Mouse (Mus musculus): ENCODE measurements around the gene Gngt2.
A peak's percentile ranks its signal among the peaks of the same experiment; 100 is the strongest.

The Gngt2 gene

GRCm38 (mm10) chr11:95826317-95827167, 10.5 kb upstream of the Gngt2 start:
- DNase-seq = no peak

DNA sequence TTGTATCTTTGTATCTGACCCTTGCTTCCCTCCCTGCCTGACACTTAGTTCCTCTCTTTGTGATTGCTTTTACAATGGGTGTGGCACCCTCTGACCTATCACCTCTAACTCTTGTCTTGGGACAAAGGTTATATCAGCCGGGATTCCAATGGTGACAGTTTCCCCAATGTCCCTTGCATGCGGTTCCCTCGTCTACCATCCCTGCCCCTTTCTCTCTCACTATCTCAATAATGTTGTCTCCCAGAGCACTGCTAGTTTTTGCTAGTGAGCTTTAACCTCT, 9.9 kb upstream of the Gngt2 start:
- no peak for DNase-seq

- DNase-seq = peak; percentile 85 to 87
Observed at GRCm38 (mm10) chr11:95827464-95828085, 9.4 kb upstream of the Gngt2 start.

DNA sequence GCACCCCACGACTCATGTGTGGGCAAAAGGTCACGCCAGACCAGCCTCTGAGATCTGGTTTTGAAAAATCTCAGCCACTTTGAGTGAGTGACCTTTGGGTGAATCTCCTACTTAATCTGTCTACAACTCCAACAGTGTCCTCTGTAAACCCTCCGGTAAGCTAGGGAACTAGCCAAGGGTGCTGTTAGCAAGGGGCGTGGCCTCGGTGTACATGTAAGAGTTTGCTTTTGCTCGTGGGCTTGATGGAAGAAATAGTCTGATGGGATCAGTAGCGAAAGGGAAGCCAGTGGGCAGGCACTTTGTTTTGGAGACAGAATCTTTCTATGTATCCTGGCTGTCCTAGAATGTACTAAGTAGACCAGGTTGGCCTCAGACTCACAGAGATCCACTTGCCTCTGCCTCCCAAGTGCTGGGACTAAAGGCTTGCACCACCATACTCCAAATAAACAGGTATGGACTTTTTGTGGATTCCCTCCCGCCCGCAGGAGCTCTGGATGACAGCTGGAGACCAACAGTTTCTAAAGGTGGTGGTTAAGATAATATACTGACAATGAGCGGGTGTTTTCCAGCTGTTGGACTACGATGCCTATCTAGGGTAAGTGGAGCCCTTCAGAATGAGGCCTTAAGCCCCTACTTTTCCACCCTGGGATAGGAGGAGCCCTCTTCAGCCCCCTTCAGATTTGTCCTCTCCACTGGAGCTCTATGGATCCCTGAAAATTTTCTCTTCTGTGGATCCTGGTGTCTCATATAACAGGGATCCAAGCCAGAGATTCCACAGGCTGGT, 8.6 kb upstream of the Gngt2 start:
- DNase-seq = no peak

- peak in 1 of 2 experiments; percentile 21 for DNase-seq
Observed at GRCm38 (mm10) chr11:95829526-95830050, 7.4 kb upstream of the Gngt2 start.

DNA sequence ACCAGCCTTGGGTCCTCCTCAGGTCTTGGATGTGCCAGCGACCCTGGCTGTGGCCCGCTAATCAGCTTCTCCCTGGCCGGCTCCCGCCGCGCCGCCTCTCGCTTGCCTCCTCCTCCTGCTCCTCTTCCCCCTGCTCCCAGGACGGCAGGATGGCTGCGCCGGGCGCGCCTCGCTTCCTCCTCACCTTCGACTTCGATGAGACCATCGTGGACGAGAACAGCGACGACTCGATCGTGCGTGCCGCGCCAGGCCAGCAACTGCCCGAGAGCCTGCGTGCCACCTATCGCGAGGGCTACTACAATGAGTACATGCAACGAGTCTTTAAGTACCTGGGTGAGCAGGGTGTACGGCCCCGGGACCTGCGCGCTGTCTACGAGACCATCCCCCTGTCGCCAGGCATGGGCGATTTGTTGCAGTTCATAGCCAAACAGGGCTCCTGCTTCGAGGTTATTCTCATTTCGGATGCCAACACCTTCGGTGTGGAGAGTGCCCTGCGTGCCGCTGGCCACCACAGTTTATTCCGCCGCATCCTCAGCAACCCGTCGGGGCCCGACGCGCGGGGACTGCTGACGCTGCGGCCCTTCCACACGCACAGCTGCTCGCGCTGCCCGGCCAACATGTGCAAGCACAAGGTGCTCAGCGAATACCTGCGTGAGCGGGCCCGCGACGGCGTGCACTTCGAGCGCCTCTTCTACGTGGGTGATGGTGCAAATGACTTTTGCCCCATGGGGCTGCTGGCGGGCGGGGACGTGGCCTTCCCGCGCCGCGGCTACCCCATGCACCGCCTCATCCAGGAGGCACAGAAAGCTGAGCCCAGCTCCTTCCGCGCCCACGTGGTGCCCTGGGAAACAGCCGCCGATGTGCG, 6.4 kb upstream of the Gngt2 start:
- peak; percentile 44 to 60 for DNase-seq

GRCm38 (mm10) chr11:95831276-95831619, 5.8 kb upstream of the Gngt2 start:
- DNase-seq = no peak

GRCm38 (mm10) chr11:95831641-95832040, 5.4 kb upstream of the Gngt2 start:
- peak; percentile 35 to 36 for DNase-seq

GRCm38 (mm10) chr11:95832129-95833005, 4.6 kb upstream of the Gngt2 start:
- DNase-seq = no peak

DNA sequence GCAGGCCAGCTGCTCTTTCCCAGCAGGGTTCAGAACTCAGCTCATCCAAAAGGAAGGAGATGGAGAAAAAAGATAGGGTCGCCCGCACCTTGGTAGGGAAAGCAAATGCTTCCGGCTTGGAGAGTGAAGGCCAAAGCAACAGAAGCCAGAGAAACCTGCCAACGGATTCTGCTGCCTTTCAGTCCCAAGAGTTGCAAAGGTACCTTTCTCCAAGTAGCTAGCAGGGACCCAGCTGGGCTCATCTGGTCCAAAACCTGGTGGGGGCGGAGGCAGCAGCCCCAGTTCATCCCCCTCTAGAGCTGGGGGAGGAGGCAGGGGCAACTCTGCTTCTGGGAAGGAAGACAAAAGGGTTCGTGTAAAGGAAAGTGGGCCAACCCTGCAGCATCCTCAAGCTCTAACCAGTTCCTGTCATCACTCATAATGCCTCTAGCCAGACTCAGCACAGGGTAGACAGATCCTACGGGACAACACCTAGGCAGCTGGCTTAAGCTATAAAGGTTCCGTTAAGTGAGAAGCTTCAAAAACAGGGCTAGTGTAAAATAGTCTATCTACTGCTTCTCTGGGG, 3.9 kb upstream of the Gngt2 start:
- no peak for DNase-seq

- DNase-seq = no peak
Observed at GRCm38 (mm10) chr11:95833631-95834142, 3.3 kb upstream of the Gngt2 start.

- DNase-seq = peak; percentile 45 to 66
Observed at GRCm38 (mm10) chr11:95834143-95834667, 2.8 kb upstream of the Gngt2 start.

- DNase-seq = peak in 1 of 2 experiments; percentile 27
Observed at GRCm38 (mm10) chr11:95834742-95835710, 2.0 kb upstream of the Gngt2 start.

GRCm38 (mm10) chr11:95835832-95836231, 1.2 kb upstream of the Gngt2 start:
- DNase-seq = no peak

DNA sequence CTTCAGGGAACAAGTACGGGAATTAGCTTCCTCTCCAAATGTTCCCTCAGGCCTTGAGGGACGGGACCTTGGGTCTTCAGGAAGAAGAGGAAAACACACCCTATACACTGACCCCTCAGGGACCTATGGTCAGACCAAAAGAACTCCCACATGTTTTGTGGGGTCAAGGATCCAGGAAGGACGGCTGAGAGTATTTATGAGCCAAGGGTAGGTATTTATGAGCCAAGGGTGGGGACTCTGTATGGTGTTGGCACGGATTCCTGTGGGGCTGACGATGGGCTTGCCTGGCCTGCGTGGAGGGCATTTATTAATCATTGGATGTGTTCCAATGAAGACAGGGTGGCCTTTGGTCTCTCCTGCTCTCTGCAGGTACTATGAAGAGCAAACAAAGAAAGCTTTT, 583 bp upstream of the Gngt2 start:
- peak in 1 of 2 experiments; percentile 31 for DNase-seq

- no peak for DNase-seq
Observed at GRCm38 (mm10) chr11:95838598-95838997, 1.6 kb downstream of the Gngt2 start.

- no peak for DNase-seq
Observed at GRCm38 (mm10) chr11:95838999-95839868, 2.2 kb downstream of the Gngt2 start.
